Mouse (Mus musculus) olfactory bulb, adult 2 months (tissue): ENCODE results near the gene Rsph14.

Source experiments
- CTCF ChIP-seq: fragments of 200-500 bp; IDR thresholded peaks from 2 replicates; pipeline ENCODE4 v1.5.1; 2012; ENCODE audit warnings: low read depth, mild to moderate bottlenecking, low read length, moderate library complexity; ENCODE audit not compliant: insufficient read depth
- POLR2A ChIP-seq: fragments of 200-500 bp; IDR thresholded peaks from 2 replicates; pipeline ENCODE4 v1.6.1; 2012; ENCODE audit warnings: mild to moderate bottlenecking, low read depth, low read length, moderate library complexity; ENCODE audit not compliant: insufficient read depth

DNA sequence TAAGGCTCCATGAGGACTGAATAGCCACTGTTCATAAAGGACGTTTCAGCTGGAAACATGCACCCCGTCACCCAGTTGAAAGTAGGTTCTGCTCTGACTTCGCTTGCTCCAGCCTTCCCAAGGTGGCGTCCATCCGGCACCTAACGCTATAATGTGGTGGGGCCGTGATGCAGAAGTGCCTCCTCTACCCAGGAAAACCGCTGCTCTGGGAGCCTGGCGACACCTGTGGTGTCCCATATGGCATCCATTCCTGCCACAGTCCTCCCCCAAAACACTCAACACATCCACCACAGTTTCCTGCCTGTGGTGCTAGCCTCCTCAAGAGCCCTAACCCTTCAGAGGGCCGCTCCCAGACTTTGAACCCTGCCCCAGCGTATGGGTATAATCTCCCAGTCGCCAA is 51.2 kb downstream of the Rsph14 start:
- TF ChIP-seq CTCF, result no peak
- TF ChIP-seq POLR2A, result no peak
